Mouse (Mus musculus) kidney, adult 11 months (tissue): ENCODE measurements at regions not wholly inside any gene's neighbourhood (a gene's known extent, or its start where the extent isn't known, plus 50 kb on each side); places are given as distances from the start of the nearest gene placed in this dataset.

ENCODE experiments used
- DNase-seq: peaks from one replicate; pipeline ENCODE4 v3.0.0; 2022

DNA sequence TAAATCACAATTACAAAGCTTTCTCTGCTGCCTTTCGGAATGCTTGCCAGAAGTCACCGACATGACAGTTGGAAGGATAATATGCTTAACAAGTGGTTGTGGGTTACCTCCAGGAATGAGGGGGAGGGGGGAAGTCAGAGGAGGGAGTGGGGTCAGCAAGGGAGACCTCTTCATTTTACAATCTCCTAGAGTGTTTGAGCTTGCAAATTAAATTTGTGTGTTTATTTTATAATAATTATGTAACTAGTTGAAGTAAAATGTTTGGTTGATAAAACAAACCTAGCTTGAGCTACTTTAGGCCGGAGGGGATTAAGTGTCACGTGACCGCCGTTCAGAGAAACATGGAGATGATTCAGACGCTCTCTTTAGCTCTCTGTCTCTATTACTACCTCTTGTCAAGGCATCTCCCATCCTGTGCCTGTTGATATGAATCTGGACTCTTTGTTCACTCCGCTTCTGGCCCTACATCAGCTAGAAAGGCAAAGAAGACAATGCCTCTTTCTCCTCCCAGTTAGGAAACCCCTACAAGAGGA, 227.3 kb upstream of the Irx5 start:
- no peak for DNase-seq

DNA sequence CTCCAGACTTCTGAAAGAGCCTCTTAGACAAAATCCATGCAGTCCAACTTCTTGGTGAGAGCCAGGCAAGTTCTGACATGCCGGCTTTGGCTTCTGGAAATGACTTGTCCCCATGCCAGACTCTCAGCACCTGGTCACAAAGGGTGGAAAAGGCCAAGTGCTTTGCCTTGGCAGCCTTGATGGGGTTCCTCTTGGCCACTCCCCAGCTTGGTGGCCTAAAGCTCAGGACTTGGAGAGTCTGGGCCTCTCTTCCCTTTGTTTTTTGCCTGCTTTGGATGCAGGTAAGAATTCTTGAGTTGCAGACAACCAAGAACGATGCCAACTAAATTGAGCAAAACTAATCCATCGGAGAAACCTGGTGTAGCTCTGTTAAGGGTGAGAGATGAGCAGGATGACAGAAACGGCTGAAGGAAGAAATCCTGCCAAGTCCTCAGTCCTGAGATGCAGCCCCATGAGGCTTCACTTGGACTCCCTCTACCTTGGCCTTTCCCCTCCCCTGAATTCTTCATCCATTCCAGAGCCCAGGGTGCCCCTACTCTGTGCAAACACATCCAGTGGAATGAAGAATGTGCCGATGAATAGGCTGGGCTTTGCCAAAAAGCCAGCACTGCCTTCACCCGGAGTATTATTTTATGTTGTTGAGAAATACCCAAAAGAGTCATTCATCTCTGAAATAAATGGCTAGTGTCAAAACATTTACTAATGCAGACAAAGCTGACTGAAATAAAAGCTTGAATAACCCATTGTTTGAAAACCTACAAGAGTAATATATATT, 228.0 kb upstream of the Irx5 start:
- peak; percentile 6 for DNase-seq

DNA sequence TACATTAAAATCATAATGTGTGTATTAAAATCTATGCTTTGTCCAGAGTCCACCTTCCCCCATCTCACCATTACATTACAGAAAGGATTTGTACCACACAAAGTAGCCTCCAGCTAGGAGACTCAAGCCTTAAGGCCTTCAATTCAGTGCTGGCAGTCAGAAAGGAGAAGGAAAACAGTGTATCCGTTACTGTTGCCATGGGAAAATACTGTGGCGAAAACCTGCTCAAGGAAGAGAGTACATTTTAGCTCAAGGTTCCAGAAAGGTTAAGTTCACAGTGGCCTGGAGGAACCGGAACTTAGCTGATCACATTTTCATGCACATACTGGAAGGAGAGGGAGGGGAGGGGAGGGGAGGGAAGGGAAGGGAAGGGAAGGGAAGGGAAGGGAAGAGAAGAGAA, 231.8 kb upstream of the Irx5 start:
- DNase-seq: no peak

DNA sequence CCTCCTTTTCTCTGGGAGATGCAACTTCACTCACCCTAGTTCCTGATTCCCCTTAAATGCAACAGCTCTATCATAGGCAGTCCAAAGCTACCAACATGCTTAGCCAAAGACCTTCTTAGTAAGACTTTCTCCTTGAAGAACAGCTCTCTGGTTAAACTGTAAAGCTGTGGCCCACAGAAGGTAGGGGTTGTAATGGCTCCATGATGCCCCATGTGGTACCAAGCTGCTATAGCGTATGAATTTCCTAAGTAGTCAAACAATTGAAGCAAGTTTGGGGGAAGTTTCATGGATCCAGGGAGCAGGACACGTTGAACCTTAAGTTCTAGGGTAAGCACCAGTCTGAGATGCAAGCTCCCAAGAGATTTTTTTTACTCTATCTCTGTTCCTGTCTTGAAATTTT, 236.1 kb upstream of the Irx5 start:
- peak; percentile 4 for DNase-seq

DNA sequence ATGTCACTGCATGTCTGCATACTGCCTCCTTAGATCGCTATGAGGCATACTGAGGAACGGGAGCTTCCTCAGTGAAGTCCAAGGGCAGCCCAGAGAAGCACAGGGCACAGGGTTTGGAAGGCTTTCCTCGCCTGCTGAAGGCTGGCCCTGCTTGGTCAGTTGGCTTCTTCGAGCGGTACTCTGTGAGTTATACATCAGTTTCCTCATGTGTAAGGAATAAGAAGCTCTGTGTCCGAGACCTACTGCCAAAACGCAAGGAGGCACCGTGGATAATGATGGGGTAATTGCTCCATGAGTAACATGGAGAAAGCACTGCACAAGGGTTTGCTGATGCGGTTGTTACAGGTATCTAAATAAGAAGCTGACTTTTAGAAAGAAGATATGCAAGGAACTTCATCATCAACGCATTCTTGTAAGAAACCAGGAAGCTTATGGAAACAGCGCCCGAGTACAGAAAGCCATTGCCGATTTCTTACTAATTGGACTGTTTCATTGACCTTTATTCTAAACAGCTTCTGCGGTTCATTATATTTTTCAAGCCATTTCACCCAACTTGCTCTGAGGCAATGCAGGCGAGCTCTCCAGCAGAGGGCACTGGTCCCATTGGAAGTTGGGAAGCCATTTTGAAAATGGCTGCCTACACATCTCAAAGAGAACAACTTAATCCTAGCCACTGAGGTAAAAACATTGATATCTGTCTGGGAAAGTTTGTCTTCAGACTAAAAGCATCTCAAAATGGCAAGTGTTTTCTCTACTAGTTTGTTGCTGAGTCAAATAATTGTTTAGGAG, 241.8 kb upstream of the Irx5 start:
- no peak for DNase-seq

DNA sequence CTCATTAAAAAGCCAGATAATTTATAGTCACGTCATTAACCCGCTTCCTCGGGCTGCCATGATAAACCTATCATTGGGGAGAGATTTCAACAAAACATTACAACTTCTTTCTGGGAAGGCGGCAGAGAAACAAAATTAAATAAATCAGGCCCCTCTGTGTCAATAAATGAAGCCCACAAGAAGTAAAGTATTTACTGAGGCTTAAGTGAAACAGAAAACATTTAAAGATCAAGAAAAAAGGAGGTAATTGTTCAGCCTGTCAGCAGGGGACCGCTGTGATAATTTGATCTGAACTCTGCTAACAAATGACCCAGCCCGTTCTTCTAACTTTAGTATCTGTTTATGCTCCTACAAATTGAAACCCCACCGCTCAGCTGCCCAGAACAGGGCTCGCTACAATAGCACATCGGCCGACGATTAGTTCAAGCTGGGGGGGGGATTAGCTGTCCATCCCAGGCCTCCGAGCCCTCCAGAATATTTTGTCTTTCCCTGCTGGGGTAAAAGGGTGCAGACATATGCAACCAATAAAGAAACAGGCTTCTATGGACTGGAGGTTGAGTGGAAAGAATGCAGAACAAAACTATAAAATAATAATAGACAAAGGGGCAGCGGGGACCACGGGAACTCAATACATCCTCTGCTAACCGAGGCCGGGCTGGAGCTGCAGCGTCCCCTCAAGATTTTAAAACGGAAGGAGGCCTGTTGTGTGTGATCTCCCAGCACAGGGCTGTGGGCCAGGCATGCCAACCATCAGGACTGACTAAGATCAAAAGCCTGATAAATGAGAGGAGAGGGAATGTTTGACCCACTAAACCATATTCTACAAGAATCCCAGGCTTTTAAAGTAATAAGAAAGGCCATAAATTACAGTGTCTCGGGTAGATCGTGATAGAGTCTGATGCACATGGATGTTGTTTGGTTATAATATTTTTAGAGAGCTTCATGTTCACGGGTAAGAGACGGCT, 242.8 kb upstream of the Irx5 start:
- DNase-seq: no peak

DNA sequence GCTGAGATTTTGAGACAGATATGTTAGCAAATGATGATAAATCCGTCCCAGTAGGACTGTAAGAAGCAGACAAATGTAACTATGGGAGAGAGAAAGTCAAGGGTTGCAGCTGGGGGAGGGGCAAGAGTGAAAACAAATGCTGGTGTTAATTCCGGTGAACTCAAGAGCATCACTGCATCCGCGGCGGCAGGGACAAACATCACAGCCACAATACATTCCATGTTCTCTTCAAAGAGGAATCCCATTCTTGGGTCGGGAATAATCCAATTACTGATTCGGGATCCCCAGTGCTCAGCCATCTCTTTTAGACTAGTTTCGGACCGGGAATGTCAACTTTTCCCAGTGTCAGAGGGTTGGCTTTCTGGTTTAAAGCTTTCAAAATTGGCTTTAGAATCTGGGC, 243.5 kb upstream of the Irx5 start:
- DNase-seq: no peak

DNA sequence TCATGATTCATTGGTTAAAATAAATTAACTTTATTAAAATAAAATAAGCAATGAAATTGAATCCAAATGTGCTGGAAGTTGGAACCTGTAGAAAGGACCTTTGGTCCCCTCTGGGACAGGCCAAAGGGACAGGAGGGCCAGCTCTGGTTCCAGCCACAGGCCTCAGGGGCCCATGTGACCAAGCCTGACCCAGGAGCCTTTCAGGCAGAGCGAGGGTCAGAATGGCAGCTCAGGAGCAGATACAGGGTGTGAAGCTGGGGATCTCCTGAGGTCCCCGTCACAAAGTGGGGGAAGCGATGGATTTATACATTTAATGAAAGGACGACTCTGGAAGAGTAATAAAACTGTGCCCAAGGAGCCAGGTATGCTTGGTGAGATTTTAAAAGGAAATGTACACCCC, 244.0 kb upstream of the Irx5 start:
- no peak for DNase-seq

DNA sequence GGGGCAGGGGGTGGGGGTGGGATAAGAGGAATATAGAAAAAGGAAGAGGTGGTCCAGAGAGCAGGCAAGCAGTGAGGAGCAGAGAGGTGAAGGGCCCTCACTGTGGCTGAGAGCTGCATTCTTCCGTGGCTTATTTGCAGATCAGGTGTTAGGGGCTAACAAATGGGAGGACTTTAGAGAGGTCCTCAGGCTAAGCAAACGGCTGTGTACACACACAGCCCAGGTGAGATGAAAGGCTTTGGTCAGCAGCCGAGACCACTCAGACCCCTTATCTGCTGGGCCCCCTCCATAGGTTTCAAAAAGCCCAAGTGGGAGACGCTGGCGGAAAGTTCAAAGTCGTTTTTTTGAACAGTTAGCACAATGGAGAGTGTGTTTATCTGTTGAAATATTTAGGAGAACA, 252.9 kb upstream of the Irx5 start:
- no peak for DNase-seq

DNA sequence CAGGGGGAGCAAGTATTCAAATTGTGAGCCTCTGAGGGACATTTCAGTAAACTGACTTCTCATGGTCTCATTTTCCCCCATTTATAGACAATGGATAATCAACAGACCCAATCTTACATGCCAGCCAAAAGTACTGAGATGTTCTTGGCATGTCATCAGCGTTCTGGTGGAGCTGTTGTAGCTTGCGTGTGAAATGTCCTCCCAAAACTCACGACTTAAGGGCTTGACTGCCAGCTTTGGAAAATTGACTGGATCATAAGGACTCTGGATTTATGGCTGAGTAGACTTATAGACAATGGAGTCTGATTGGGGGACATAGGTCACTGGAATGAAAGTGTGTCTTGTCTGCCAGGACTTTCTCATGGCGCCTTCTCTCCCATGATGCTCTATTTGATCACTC, 254.9 kb upstream of the Irx5 start:
- no peak for DNase-seq

DNA sequence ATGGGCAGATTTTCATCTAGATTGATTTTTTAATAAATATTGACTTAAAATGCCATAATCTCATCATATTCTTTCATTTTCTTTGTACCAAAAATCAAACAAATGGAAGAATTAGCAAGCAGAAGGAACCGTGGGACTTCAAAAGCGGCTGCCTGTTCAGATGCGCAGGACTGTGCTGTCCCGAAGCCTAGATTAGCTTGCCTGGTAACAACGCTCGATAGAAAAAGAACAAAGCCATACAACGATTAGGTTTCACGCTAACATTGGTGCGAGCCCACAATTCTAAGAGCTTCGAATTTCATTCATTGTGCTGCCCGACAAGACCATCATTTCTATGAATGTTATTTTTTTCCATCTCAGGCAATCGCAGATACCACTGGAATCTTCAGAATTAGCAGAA, 262.1 kb upstream of the Irx5 start:
- no peak for DNase-seq

DNA sequence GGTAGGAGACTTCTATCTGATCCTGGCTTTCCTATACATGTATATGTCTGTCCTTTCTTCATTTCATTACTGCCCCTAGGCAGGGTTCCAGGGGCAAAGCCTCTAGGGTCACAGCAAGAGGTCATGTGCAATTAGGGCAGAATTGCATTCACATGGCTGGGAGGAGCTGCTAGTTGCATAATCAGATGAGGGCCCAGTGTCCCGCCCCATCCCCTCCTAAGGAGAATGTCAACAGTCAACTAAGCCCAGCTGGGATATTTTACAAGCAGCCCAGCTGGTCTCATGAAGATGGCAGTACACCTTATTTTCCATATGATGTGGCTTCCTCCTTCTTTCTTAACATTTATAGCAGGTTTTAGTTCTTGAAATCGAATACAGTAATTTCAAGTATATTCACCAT, 273.3 kb upstream of the Irx5 start:
- DNase-seq: no peak

DNA sequence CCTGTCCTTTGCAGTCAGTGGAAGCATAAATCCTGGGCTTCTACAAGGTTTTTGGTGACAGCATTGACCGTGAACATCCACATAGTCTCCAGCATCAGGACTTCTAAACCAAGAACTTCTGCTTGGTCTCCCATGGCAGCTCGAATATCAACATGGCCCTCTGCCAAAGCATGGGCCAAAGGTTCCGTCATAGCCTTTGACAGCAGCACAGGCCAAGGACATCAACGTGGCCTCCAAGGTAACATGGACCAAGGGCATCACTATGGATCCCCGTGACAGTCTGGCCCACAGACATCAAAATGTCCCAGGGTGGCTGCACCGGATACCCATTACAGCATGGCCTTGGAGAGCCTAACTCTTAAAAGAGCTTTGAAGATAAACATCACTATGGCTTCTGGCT, 275.5 kb upstream of the Irx5 start:
- no peak for DNase-seq

DNA sequence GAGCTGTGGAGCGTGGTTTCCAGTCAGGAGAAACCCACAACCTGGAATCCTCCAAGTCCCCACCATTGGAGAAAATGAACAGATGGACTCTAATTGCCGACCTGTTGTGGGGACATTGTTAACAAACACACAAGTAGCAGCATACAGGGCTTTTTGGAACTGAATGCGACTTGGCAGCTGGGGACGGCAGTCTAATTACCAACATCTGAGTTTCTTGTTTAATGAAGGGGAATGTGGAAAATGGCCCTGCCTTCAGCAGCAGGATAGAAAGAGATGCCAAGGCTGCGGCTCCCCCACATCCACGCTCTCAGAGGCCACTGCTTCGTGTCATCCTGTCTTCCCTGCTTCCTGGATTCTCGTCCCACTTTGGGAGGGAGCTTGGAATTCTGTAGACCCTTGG, 276.6 kb upstream of the Irx5 start:
- DNase-seq: no peak

DNA sequence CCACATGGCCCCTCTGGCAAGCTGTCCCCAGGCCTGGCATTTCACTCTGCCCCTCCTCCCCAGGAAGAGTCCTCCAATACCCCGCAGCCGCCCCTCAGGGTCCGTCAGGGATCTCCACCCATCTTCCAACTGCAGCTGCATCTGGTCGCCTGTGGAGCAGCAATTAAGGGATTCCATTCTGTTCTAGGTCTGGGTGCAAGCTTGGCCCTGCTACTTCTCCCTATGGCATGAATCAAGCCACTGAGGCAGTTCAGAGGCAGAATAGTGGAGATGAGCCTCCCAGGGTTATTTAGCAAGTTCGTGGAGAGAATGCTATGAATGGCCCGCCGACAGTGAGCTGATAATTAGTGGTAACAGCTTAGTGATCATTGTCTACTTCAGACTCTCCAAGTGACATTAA, 275.7 kb upstream of the Irx3 start:
- no peak for DNase-seq

DNA sequence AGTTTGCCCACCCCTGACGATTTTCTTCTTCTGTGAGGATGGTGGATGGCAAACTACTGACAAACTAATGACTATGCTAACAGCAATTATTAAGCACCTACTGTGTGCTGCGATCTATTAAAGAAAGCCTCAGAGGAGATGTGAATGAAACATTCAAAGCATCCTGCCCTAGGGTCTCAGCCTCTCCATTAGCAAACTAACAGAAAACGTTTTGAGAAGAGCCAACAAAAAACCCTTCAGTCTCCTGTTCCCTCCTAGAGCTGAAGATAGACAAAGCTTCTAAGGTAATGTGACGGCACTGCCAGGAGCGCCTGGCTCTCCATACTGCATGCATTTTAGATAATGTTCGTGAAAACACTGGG, 270.4 kb upstream of the Irx3 start:
- DNase-seq: no peak

DNA sequence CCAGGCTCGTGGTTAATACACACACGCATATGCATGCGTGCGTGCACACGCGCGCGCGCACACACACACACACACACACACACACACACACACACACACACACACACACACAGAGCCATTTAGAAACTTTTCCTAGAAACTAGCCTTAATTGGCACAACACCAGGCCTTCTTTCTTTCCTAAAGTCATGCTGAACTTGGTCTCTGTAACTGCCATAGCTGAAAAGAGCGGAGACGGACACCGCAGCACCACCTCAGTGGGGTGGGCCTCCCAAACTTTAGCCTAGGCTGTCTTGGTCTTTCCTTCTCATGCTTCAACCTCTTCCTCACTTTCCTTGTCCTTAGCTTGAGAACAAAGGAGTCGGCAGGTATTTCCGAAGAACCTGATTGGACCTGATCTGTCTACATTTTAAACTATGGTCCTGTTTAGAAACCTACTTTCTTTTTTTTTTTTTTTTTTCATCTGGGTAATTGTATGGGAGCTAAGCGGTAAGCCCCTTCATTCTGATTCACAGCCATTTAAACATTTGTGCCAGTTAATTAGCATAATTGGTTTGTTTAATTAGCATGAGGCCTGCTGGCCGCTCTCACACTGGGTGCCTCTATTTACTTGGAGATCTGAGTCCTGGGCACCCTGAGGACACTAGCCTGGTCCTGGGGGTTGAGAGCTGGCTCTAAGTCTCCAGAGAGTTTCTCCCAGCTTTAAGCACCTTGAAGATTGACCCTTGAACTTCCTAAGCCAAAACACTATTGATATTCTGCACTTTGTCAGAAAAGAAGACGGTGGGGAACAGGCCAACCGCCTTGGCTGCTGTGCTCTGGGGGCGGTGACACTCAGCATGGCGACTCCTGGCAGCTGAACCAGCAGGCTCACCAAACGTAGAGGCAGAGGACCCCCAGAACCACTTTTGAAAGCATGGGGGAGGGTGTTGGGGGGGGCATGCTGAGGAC, 269.7 kb upstream of the Irx3 start:
- DNase-seq: no peak

DNA sequence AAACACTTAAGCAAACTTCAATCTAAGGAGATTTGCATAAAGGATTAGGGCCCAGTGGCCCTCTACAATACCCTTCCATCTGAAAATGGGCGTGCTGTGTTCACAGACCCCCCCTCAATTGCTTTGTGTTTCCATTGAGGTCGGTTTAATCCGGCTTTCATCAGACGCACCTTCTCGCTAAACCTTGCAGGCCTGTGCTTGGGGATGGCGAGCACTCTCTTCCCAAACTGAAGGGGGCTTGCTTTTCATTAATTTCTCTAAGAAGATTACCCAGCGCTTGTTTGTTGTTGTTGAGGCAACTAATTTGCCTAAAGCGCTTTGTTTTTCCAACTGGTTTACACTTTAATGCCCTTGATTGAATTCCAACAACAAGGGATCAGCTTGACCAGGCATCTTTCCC, 268.8 kb upstream of the Irx3 start:
- DNase-seq: no peak

DNA sequence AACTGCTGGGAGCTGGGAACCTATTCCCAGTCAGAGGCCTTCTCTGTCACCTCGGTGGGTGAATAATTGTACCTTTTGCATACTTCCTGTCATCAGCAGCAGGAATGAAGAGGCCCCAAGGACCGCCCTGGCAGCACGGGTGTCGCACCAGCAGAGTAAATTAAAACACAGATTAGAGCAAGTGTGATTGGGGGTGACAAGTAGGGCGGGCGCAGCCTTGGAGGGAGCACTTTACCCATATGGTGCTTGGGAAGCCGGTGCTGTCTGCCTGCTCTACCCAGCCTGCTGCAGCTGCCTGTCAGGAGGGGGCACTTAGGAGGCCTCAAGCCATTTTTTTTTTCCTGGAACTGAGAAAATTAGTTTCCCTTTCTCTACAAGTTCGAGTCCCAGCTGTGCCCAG, 264.6 kb upstream of the Irx3 start:
- DNase-seq: no peak

DNA sequence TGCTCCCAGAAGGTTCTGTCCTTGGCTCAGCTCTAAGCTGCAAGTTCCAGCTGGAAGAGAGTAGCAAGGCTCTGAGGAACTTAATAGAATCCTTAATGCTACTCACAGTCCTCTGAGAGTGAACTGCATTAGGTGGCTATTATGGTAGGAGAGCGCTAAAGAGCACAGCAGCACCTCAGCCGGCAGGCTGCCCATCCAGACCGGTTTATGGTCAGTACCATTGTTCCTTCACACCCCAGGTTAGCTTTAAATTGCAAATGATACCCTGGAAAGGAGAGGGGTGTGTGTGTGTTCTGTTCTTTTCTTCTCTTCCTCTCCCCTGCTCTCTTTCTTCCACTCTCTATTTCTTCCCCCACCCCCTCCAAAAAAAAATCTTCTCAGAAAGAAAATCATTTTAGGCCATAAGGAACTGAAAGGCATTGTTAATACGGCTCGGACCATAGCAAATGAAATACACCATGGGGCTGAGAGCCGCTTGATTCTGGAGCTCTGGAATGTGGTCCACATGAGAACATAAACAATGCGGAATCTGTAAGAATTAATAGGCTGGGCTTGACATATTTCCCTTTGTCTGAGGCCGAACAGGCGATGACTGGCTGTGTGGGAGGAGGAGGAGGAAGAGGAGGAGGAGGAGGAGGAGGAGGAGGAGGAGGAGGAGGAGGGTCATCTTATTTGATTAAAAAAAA, 263.8 kb upstream of the Irx3 start:
- DNase-seq: no peak

DNA sequence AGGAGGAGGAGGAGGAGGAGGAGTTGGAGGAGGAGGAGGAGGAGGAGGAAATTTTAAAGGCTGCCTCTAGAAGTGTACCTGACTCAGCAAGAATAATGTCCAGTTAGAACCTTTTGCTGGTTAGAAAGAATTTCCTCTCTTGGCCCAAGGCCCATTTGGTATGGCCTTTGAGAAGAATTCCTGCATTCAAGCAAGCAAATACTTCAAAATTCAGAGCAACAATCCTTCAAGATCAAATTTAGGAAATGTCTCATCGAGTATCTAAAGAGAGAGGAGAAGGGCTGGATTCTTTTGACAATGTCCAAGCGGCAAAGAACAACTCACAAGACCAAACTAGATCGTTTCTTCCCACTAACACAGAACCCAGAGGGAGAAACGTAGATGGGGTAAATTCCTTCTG, 263.1 kb upstream of the Irx3 start:
- DNase-seq: no peak
